Mouse (Mus musculus): ENCODE data around the gene Bcar1. TPM values are rescaled to one million over a fixed set of nuclear protein-coding genes. Genes with fewer than 3 reads are reported as not detected.

Gene Bcar1
- polyA plus RNA-seq, 1 experiment: 37.0 TPM

DNA sequence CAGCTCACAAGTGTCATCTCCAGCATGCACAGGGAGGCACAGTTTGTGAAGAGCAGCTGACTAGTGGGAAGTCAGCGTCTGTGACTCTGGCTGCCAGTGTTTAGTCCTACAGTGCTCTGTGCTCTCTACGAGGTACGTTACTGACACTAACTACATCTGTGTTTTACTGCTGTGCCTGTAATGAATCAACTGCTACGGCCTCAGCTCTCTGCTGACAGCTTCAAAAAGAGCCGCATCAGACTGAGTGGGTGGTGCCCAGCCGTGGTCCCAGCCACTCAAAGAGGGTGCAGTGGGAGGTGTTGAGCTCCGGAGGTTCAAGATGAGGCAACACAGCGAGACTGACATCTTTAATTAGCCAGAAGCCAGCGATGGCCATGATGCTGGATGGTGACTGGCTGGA is 31.5 kb downstream of the Bcar1 start:
- H3K4me1 ChIP-seq (ENCODE audit: control insufficient read depth, insufficient read depth, low read length): peaks cover 15% of the 10 kb centered on the region
- no peak overlapping the region for H3K4me3 ChIP-seq (ENCODE audit: insufficient read depth, low read length)
- no peak overlapping the region for H3K27ac ChIP-seq (ENCODE audit: insufficient read depth, low read length)
- TF ChIP-seq POLR2A (IDR thresholded peaks at IDR 0.05; ENCODE audit: low read depth, low read length) (no peak), CTCF (IDR thresholded peaks at IDR 0.05; ENCODE audit: borderline replicate concordance, insufficient read depth, low read length) (no peak)

DNA sequence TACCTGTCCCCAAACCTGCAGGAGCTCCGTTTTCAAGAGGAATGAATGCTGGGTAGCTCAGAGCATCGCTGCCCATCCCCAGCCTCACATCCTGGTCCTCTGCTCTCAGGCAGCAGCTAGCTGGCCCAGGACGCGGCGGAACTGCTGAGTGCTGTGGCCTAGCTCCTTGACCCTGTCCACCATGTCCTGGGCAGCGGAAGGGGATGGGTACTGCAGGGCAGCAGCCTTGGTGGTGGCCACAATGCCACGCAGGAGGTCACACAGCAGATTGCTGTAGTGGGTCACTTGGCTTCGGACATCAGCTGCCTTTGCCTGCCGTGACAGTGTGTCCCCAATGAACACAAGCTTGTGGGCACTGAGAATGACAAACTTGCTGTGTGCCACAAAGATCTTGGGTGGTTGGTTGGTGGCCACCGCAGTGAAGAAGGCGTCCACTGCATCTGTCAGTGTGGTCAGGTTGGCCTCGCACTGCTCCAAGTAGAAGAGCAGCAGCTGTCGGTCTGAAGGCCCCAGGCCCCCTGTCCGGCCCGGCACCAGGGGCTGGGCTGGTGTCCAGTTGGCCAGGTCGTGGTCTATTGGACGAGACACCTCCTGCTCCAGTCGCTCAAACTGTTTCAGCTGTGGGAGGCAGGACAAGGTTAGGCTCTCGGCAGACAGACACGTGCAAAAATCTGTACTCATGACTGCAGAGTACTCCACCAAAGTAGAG is 32.7 kb downstream of the Bcar1 start:
- TF ChIP-seq POLR2A (IDR thresholded peaks at IDR 0.05; ENCODE audit: low read depth, low read length) (no peak), CTCF (IDR thresholded peaks at IDR 0.05; ENCODE audit: borderline replicate concordance, insufficient read depth, low read length) (no peak)
- Histone ChIP-seq H3K4me3 (ENCODE audit: insufficient read depth, low read length) (no peak overlapping the region), H3K27ac (ENCODE audit: insufficient read depth, low read length) (no peak overlapping the region), H3K4me1 (ENCODE audit: control insufficient read depth, insufficient read depth, low read length) (peaks cover 10% of the 10 kb centered on the region)

DNA sequence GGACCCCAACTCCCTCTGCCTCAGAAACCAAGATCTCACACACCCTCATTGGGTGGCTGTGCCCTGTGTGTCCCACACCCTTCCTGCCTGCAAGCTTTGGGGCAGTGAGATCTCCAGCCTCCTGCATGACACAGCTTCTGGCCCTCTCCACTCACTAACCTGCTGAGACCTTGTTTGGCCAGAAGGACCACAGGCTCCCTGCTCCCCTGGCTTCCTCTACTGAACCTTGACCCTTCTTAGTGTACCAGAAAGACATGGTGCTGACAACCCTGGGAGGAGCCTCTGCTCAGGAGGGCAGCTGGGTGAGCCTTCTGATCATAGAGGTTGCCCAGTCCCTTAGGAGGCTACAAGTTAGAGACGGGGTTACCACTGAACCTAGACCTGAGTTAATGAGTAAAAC is 34.4 kb downstream of the Bcar1 start:
- no peak for TF ChIP-seq POLR2A (IDR thresholded peaks at IDR 0.05; ENCODE audit: low read depth, low read length)
- H3K27ac ChIP-seq (ENCODE audit: insufficient read depth, low read length): no peak overlapping the region
- no peaks in the 10 kb centered on the region; the same call in 1 of the 2 replicates for H3K4me1 ChIP-seq (ENCODE audit: control insufficient read depth, insufficient read depth, low read length)
- no peak overlapping the region for H3K4me3 ChIP-seq (ENCODE audit: insufficient read depth, low read length)

DNA sequence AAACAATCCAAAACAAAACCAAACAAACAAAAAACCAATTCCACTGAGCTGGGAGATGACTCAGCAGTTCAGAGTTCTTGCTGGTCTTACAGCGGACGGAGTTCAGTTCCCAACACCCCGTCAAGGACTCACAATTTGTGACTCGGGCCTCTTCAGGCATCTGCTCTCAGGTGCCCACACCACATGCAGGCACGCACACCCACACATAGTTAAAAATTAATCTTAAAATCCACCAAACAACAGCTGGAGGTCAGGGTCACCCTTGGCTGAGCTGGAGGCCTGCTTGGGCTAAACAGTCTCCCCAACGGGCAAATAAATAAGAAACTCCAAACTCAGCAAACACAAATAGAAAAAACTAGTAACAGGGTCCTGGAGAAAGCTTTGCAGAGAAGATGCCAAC is 35.3 kb downstream of the Bcar1 start:
- Histone ChIP-seq H3K4me3 (ENCODE audit: insufficient read depth, low read length) (no peak overlapping the region), H3K4me1 (ENCODE audit: control insufficient read depth, insufficient read depth, low read length) (no peaks in the 10 kb centered on the region), H3K27ac (ENCODE audit: insufficient read depth, low read length) (no peak overlapping the region)
- TF ChIP-seq POLR2A (IDR thresholded peaks at IDR 0.05; ENCODE audit: low read depth, low read length) (no peak), CTCF (IDR thresholded peaks at IDR 0.05; ENCODE audit: borderline replicate concordance, insufficient read depth, low read length) (no peak)

DNA sequence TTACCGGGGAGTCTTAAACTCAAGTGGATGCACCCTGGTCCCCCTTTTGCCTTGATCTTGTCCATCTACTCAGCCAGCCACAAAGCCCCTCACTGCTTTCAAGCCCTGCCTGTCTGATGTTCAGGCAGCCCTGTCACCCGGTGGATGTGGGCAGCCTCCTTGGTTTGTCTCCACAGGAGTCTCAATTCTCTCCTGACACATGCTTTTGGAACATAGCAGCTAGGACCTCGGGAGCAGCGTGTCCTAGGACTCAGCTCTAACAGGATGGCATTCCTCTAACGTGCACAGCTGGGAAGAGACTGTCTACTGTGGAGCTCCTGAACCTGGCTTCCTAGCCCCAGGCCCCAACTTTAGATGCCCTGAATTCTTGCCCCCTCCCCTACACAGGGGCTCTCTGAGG is 37.9 kb downstream of the Bcar1 start:
- H3K27ac ChIP-seq (ENCODE audit: insufficient read depth, low read length): no peak overlapping the region
- H3K4me3 ChIP-seq (ENCODE audit: insufficient read depth, low read length): no peak overlapping the region
- no peaks in the 10 kb centered on the region for H3K4me1 ChIP-seq (ENCODE audit: control insufficient read depth, insufficient read depth, low read length)
- no peak for TF ChIP-seq CTCF (IDR thresholded peaks at IDR 0.05; ENCODE audit: borderline replicate concordance, insufficient read depth, low read length)
- no peak for TF ChIP-seq POLR2A (IDR thresholded peaks at IDR 0.05; ENCODE audit: low read depth, low read length)

DNA sequence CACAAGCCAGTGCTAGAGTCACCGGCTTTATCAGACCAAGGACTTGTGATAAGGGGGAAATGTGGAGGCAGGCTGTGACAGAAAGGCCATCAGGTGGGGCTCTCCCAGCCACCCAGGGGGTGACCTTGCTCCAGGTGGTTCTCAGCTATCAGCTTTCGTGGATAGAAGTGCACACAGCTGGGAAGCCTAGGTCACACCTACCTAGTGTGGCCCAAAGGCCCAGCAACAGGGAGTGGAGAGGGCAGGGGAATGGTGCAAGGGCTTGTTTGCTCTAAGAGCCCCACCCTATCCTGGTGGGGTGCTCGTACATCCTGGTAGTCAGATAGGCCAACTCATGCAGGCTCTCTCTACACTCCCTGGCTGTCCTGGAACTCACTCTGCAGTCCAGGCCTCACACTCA is 38.4 kb downstream of the Bcar1 start:
- H3K4me3 ChIP-seq (ENCODE audit: insufficient read depth, low read length): no peak overlapping the region
- TF ChIP-seq CTCF (IDR thresholded peaks at IDR 0.05; ENCODE audit: borderline replicate concordance, insufficient read depth, low read length) (no peak), POLR2A (IDR thresholded peaks at IDR 0.05; ENCODE audit: low read depth, low read length) (no peak)
- H3K27ac ChIP-seq (ENCODE audit: insufficient read depth, low read length): no peak overlapping the region
- no peaks in the 10 kb centered on the region for H3K4me1 ChIP-seq (ENCODE audit: control insufficient read depth, insufficient read depth, low read length)

DNA sequence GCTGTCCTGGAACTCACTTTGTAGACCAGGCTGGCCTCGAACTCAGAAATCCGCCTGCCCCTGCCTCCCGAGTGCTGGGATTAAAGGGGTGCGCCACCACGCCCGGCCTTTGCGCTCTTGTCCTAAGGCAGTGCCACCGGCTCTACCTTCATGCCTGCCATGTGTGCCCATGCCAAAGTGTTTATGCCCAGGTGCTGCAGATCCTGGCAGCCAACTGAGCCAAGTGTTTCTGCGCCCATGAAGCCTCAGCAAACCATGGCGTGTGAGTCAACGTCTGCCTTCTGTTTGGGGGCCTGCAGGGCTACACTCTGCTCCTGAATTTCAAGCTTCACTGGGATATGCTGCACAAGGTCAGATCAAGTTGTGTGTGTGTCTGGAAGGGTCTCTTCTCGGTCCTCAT is 39.0 kb downstream of the Bcar1 start:
- Histone ChIP-seq H3K4me3 (ENCODE audit: insufficient read depth, low read length) (no peak overlapping the region), H3K4me1 (ENCODE audit: control insufficient read depth, insufficient read depth, low read length) (no peaks in the 10 kb centered on the region), H3K27ac (ENCODE audit: insufficient read depth, low read length) (no peak overlapping the region)
- TF ChIP-seq CTCF (IDR thresholded peaks at IDR 0.05; ENCODE audit: borderline replicate concordance, insufficient read depth, low read length): no peak
- TF ChIP-seq POLR2A (IDR thresholded peaks at IDR 0.05; ENCODE audit: low read depth, low read length): no peak

DNA sequence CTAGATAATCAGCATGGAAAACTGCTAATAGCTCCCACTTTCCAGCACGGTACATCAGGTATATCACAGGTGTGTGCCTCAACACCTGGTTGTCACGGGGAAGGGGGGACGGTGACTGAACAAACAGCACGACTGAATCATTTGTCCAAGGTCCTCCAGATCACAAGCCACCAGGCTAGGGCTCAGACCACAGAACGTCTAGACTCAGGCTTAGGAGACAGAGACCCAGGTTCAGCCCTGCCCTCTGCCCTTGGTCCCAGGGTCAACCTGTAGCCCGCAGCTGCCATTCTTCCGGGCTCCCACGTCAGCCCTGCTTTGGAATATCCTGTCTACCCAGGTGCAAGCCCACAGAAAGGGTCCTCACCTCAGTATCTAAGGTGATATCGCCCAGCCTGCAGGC is 42.2 kb downstream of the Bcar1 start:
- H3K4me3 ChIP-seq (ENCODE audit: insufficient read depth, low read length): no peak overlapping the region
- TF ChIP-seq CTCF (IDR thresholded peaks at IDR 0.05; ENCODE audit: borderline replicate concordance, insufficient read depth, low read length) (no peak), POLR2A (IDR thresholded peaks at IDR 0.05; ENCODE audit: low read depth, low read length) (no peak)
- H3K4me1 ChIP-seq (ENCODE audit: control insufficient read depth, insufficient read depth, low read length): no peaks in the 10 kb centered on the region
- no peak overlapping the region for H3K27ac ChIP-seq (ENCODE audit: insufficient read depth, low read length)

DNA sequence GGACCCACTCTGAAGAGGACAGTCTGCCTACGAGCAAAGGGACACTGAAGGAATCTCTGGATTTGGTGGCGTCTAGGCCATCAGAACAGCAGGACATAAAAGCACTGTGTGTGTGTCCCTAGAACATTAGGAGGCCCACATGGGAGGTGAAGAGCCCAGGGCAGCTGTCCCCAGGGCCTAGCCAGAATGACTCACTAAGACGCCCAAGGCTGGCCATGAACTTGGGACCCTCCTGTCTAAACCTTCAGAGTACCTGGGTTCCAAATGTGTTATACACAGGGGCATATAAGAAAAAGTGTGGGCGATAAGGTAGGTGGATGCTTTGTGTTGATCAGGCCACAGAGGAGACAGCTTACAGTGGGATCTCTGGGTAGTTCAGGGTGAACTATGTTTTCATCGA is 42.9 kb downstream of the Bcar1 start:
- Histone ChIP-seq H3K4me1 (ENCODE audit: control insufficient read depth, insufficient read depth, low read length) (no peaks in the 10 kb centered on the region), H3K27ac (ENCODE audit: insufficient read depth, low read length) (no peak overlapping the region), H3K4me3 (ENCODE audit: insufficient read depth, low read length) (no peak overlapping the region)
- TF ChIP-seq CTCF (IDR thresholded peaks at IDR 0.05; ENCODE audit: borderline replicate concordance, insufficient read depth, low read length) (no peak), POLR2A (IDR thresholded peaks at IDR 0.05; ENCODE audit: low read depth, low read length) (no peak)

DNA sequence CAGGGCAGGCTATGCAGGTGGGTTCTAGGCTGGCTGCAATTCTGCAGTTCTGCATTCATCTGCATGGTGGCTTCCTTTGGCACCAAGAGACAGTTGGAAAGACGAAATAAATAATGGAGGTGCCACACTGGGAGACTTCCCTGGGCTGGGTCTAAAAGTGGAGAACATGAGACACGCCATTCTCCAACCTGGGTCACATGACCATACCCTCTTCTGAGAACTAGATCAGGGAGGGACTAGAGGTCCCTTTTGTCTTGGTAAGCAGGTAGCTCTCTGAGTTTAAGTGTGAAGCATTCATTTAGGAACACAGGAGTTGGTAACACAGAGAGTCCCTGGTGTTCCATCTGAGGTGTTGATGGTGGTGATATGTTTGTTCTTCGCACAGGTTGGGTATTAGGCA is 43.4 kb downstream of the Bcar1 start:
- TF ChIP-seq CTCF (IDR thresholded peaks at IDR 0.05; ENCODE audit: borderline replicate concordance, insufficient read depth, low read length) (no peak), POLR2A (IDR thresholded peaks at IDR 0.05; ENCODE audit: low read depth, low read length) (no peak)
- no peak overlapping the region for H3K27ac ChIP-seq (ENCODE audit: insufficient read depth, low read length)
- H3K4me3 ChIP-seq (ENCODE audit: insufficient read depth, low read length): no peak overlapping the region
- H3K4me1 ChIP-seq (ENCODE audit: control insufficient read depth, insufficient read depth, low read length): no peaks in the 10 kb centered on the region

DNA sequence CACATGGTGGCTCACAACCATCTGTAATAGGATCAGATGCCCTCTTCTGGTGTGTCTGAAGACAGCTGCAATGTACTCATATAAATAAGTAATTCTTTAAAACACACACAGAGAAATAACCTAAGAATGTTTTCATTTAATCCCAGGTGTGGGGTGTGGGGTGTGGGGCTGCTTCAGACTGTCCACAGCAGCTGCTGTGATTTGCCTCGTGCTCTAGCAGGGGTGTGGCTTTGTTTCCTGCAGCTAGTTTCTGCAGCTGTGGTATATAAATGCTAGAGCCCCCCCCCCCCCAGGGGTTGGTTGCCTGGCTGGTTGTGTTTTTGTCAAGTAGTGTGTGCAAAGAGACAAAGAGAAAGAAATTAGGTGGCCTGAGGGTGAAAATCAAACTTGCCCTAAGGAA is 44.6 kb downstream of the Bcar1 start:
- Histone ChIP-seq H3K4me3 (ENCODE audit: insufficient read depth, low read length) (no peak overlapping the region), H3K4me1 (ENCODE audit: control insufficient read depth, insufficient read depth, low read length) (no peaks in the 10 kb centered on the region), H3K27ac (ENCODE audit: insufficient read depth, low read length) (no peak overlapping the region)
- TF ChIP-seq CTCF (IDR thresholded peaks at IDR 0.05; ENCODE audit: borderline replicate concordance, insufficient read depth, low read length): no peak
- TF ChIP-seq POLR2A (IDR thresholded peaks at IDR 0.05; ENCODE audit: low read depth, low read length): no peak
